Mouse (Mus musculus): ENCODE data around the gene Clstn3.
A peak's percentile ranks its signal among the peaks of the same experiment; 100 is the strongest.
"Not testable (repeated sequence)": the region's sequence is repeated elsewhere in the genome, so short reads cannot be mapped to it uniquely, and the experiment has no call there.

The Clstn3 gene

DNA sequence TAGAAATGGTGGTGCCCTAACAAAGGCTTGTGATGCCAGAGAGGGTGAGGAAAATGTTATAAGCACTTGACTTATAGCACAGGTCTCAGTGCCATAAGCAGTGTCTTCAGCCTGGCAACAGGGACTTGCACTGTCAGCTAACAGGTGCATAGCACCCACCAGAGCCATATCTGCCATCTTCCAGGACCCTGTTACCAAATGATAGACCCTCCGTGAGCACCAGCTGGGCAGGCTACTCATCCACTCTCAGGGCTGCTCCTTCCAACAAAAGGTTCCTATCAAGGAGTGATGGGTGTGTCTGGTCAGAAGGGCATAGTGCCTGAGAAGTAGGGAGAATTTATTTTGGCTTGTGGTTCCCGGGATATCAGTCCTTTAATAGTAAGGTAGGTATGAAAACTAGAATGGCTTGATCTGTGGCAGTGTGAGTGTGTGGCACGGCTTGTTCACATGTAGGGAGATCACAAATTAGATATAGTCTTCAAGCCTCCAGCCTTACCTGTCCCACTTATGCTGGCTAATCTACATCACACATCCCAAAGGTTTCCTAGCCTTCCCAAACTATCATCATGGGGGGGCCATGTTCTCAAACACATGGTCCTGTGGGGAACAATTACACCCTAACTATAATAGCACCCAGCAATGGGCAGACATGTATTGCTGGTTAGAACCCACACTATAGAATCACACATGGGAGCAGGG is 14.4 kb upstream of the Clstn3 start:
- no peak for DNase-seq

GRCm38 (mm10) chr6:124477922-124478651 is 13.5 kb upstream of the Clstn3 start:
- DNase-seq: no peak

GRCm38 (mm10) chr6:124477221-124477655 is 12.6 kb upstream of the Clstn3 start:
- DNase-seq: no peak

GRCm38 (mm10) chr6:124476796-124477195 is 12.2 kb upstream of the Clstn3 start:
- no peak for DNase-seq

- DNase-seq: no peak
Measured at GRCm38 (mm10) chr6:124476216-124476615, 11.6 kb upstream of the Clstn3 start.

GRCm38 (mm10) chr6:124475335-124476075 is 10.9 kb upstream of the Clstn3 start:
- DNase-seq: not testable (repeated sequence)

DNA sequence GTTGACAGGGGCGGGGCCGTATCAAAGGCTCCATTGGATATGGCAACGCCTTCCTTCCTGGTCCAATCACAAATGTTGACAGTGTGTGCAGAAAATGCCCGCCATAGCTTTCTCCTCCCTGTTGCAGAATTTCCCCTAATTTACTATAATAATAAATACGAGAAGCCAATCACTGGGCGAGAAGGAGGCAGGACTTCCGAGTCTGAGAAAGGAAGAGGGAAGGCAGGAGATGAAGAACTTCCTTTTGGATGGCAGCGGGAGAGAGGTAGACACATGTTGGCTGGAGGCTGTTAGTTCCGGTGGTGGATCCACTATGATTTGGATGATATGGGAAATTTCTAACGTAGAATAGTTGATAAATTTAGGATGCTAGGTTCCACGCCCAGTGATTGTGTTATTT is 10.0 kb upstream of the Clstn3 start:
- no peak for DNase-seq

DNA sequence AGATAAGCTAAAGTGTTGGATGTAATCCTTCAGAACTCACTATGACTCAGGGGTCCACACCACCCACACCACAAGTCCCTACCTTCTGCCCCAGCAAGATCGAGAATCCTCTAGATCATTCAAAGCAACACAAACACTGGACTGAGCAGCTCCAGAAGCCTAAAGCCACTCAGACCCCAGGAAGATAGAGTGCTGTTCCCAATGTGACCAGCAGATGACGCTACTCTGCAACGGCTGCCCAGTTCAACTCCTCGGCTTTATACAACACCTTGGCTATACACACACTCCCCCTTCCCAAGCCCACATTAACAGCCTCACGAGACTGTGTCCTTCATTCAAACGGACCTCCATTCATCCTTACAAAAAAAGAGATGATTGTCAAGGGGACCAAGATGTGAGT is 8.2 kb upstream of the Clstn3 start:
- no peak for DNase-seq

GRCm38 (mm10) chr6:124471783-124472638 is 7.4 kb upstream of the Clstn3 start:
- not testable (repeated sequence) for DNase-seq

GRCm38 (mm10) chr6:124471121-124471520 is 6.5 kb upstream of the Clstn3 start:
- no peak for DNase-seq

DNA sequence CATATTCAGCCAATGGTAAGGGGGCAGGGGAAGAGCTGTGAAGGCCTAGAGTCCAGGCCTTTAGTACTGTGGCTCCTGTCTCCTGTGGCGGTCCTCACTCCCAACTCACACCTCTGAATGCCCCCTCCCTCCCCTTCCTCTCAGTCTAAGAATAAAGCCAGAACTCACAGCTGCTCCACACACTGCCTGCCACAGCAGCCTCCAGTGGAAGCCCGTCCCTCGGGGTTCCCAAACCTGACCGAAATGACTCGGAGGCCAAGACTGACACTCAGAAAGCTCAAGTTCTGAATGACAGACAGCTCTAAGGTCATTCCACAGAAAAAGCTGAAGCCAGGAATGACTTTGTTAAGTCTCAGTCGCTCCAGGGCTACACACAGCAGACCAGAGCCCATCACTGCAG is 1.1 kb upstream of the Clstn3 start:
- no peak for DNase-seq

DNA sequence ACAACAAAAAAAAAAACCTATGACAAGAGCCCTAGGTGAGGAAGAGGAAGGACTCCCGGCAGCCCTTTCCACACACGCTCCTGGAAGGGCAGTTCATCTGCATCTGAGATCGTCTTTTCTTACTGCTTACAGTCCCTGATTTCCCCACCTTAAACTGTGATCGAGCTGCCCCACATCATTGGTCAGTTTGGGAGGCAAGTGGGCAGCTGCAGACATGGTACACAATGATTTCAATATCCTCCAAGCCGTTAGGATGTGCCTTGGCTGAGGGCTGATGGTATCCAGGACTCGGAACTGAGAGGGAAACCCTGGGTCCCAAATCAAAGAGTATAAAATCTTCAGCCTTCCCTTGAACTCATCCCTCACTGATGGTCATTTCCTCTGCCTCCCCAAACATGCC is 705 bp upstream of the Clstn3 start:
- no peak for DNase-seq

DNA sequence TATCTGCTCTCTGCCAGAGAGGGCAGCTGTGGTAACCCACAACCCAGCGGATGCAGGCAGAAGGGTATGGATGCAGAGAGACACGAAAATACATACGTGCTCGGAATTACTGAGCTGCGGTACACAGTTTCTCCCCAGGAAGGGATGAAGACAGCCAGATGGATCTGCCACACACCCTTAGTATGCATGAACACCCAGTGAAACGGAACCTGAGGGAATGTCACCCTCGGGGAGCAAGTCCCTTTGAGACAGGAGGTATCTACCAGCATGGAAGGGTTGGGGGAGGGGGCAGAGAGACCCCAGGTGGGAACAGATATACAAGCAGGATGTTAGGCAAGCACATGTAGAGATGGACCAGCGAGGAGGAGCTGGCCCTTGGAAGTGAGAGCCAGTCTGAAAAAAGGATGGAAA is 708 bp downstream of the Clstn3 start:
- DNase-seq: peak; percentile 74

DNA sequence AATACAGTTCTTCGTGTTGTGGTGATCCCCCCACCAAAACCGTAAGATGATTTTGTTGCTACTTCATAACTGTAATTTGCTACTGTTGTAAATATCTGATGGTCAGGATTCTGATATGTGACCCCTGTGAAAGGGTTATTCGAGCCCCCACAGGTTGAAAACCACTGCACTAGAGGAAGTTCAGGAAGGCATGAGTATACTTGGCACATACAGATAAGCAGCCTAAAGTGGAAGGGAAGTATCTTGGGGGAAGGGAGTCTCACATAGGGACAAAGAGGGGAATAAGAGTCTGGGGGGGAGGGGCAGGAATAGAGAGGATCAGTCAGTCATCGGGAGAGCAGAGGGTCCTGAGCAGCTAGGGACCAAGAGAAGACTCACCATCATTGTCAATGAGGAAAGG is 5.2 kb downstream of the Clstn3 start:
- no peak for DNase-seq

DNA sequence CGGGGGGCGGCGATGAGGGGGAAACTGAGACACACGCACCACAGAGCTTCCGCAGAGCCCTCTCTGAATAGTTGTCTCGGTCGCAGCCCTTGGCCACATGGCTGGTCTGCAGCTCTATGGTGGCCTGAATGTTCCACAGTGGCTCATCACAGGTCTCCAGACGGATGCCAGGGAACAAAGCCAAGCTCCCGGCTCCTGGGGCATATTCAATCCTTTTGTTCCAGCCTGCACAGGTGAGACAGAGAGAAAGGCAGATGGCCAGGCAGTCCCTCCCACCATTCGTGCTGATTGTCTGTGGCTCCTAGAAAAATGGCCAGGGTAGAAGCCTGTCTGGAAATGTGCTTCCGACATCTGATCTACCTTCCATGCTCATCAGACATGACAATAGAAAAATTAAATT is 6.1 kb downstream of the Clstn3 start:
- DNase-seq: peak; percentile 99

- DNase-seq: peak; percentile 59
Measured at GRCm38 (mm10) chr6:124457827-124458226, 6.8 kb downstream of the Clstn3 start.

GRCm38 (mm10) chr6:124456243-124456642 is 8.4 kb downstream of the Clstn3 start:
- no peak for DNase-seq

DNA sequence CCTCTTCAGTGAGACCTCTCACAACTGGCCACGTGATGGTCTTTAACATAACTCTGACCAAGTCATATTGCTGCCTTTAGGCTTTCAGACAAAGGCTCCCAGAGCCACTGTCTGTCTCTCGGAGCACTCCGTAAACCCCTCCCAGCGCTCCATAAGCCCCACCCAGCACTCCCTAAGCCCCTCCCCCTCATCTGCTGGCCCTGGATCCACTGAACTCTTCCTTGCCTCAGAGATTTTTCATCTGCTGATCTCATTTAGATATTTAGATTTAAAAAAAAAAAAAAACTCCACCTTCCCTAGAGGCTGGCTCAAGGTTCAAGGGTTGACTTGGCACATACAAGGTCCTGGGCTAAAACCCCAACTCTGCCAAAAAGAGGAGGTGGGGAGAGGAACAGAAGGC is 10.8 kb downstream of the Clstn3 start:
- no peak for DNase-seq

DNA sequence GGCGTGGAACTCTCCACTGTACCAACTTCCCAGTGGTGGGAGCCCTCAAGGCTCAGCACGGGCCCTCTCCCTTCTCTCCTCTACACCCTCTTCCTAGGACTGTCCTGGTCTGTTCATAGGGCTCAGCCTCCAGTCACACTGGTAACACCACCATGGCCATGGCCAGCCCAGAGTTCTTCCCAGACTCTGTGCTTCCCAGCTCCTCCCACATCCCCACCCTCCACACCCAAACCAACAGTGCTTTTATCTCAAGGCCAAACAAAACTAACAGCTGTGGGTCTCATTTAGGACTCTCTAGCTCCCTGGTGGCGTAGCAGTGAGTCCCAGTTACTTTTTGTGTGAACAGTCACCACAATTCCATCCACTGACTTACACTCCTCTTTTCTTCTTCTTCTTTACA is 12.6 kb downstream of the Clstn3 start:
- DNase-seq: no peak

DNA sequence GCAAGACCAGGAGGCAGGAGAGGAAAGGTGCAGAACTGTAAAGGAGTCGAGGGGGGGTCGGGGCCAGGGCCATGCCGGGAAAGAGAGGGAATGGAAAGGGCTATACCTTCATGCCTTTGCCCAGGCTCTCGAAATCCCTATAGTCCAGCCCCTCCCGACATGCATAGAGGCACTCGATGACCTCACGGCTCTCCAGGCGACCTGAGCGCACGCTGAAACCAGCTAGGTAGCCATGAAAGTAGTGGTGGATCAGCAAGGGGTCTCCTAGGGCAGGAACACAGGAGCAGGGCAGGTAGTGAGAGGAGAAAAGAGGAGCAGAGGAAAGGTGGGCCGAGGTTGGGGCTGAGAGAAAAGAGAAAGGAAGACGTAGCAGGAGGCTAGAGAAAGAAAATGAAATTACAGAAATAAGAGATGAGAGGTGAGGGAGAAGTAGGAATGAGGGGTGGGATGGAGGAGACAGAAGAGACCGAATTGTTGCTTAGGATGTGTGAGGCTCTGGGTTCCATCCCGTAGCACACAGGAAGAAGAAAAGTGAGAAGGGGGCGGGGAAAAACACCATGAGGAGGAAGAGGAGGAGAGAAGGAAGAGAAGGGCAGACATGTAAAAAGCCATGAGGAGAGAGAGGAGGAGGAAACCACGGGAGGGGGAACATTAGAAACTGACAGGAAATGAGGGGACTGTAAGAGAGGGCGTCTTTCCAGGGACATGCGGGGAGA is 14.8 kb downstream of the Clstn3 start:
- no peak for DNase-seq

- peak; percentile 43 for DNase-seq
Measured at GRCm38 (mm10) chr6:124448959-124449667, 15.5 kb downstream of the Clstn3 start.
